Mouse (Mus musculus) brown adipose tissue, adult 24 weeks (tissue): ENCODE results near the gene Olfr303. TPM values are rescaled to one million over a fixed set of nuclear protein-coding genes. Genes with fewer than 3 reads are reported as not detected.
"Not testable (repeated sequence)": the region's sequence is repeated elsewhere in the genome, so short reads cannot be mapped to it uniquely, and the experiment has no call there.

ENCODE experiments used
- H3K27ac ChIP-seq: fragments of 200-500 bp; replicated peaks from 2 replicates; pipeline ENCODE4 v1.5.1; 2012; ENCODE audit warnings: low read depth, mild to moderate bottlenecking, low read length
- H3K4me1 ChIP-seq: fragments of 200-500 bp; 2 replicates; pipeline ENCODE4 v1.6.1; 2012; ENCODE audit warnings: low read length, mixed read lengths; ENCODE audit not compliant: control insufficient read depth, insufficient read depth, insufficient read length
- H3K4me3 ChIP-seq: fragments of 200-500 bp; 2 replicates; pipeline ENCODE4 v1.5.1; 2012; ENCODE audit warnings: low read depth, mild to moderate bottlenecking, low read length, moderate library complexity; ENCODE audit not compliant: insufficient read depth
- polyA plus RNA-seq: library from polyadenylated mRNA; stranded (reverse); fragments of >200 nt; gene quantifications from 2 replicates; pipeline ENCODE4 v1.2.4, GENCODE M21; 2012; ENCODE audit not compliant: missing spikeins, insufficient read depth, insufficient read length

Gene Olfr303
- polyA plus RNA-seq: not detected in 2 replicates

DNA sequence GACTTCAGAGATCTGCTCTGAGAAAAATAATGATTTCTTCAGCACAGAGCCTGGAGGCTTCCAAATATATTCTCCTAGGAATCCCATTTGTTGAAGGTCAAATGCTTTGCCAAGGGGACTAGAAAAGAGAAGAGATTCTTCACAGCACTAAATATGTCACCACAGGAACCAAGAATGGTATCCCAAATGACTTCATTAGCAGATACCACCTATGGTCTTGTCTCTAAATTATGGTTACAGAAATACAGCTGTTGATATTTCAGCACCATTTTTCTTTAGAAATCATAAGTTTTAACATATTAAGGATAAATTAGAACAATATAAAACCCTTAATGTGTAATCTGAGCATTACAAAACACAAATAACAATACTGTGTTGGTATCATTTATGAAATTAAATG, at the start of gene Olfr303:
Gene Olfr303 (minus strand): TSS at position 101 of the 400 bp plus-strand sequence.
- no peaks in the 10 kb centered on the region for H3K4me1 ChIP-seq
- no peak within 1 kb of the TSS for H3K4me3 ChIP-seq
- no peak within 1 kb of the TSS for H3K27ac ChIP-seq

DNA sequence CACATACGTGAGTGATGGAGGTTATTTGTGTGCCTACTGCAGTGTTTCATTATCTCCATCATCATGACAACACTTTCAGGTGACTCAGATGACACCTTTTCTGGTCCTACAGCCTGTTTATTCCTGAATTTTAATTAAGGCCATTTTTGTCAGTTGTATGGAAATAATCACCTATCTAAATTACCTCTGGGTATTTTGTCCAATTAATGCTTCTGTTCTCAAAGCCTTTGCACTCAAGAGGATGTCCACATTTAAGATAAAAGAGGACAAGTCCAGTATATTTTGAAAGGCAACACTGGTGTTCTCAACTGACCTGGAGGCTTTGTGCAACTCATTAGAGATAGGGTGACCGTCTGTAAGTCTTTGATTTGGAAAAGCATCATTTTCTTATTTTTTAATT, 6.0 kb upstream of the Olfr303 start, which contains the start of gene Olfr301:
Gene Olfr301 (plus strand): TSS at position 301 of the 400 bp plus-strand sequence.
- no peaks in the 10 kb centered on the region for H3K4me1 ChIP-seq
- H3K4me3 ChIP-seq: no peak within 1 kb of the TSS
- no peak within 1 kb of the TSS for H3K27ac ChIP-seq

DNA sequence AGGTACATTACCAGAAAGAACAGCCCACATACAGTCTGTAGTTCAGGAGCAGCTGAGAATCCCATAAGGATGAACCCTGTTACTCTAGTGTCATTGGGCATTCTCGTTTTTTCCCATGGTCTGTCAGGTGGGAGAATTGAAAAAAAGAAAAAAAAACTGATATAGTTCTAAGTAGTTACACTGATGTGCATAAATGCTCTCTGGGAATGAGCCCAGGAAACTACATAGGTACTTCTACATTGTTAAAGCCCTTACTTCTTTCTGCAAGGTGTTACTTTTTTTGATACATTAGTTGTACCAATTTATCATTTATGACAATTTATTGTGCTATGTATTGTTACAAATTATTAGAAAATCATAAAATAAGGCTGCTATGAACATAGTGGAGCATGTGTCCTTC, 11.0 kb downstream of the Olfr303 start, which contains the start of gene Olfr304:
Gene Olfr304 (minus strand): TSS at position 101 of the 400 bp plus-strand sequence.
- H3K27ac ChIP-seq: no peak within 1 kb of the TSS
- H3K4me1 ChIP-seq: no peaks in the 10 kb centered on the region
- H3K4me3 ChIP-seq: no peak within 1 kb of the TSS

DNA sequence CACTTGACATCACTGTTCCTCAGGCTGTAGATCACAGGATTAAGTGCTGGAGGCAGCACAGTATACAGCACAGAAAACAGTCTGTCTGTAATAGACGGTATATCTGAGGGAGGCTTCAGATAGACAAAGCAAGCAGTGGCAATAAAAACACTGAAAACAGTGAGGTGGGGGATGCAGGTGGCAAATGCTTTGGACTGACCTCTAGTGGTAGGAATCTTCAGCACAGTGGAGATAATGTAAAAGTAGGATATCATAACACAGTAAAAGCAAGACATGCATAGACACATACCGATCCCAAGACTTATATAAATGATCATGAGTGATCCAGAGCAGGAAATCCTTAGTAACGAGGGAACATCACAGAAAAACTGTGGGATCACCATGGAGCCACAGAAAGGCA, 11.8 kb downstream of the Olfr303 start:
- Histone ChIP-seq H3K4me1 (no peaks in the 10 kb centered on the region), H3K27ac (no peak overlapping the region), H3K4me3 (no peak overlapping the region)

DNA sequence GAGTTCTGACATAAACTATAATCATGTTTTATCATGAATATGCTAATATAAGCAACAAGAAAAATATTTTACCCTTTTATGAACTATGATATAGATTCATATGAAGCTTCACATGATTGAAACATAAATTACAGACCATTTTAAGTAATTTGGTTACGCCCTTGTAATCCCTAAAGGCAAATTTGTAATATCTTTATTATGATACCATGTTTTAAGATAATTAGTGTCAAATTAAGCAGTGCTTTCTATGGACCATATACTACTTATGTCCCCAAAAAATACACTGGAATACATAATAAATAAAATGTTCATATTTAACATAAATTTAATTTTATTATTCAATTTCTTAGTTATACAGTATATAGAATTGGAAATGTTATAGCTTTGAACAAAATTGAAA, 30.8 kb downstream of the Olfr303 start, which contains the start of gene Olfr305:
Gene Olfr305 (minus strand): TSS at position 101 of the 400 bp plus-strand sequence.
- no peak within 1 kb of the TSS for H3K4me3 ChIP-seq
- H3K4me1 ChIP-seq: no peaks in the 10 kb centered on the region
- no peak within 1 kb of the TSS for H3K27ac ChIP-seq

DNA sequence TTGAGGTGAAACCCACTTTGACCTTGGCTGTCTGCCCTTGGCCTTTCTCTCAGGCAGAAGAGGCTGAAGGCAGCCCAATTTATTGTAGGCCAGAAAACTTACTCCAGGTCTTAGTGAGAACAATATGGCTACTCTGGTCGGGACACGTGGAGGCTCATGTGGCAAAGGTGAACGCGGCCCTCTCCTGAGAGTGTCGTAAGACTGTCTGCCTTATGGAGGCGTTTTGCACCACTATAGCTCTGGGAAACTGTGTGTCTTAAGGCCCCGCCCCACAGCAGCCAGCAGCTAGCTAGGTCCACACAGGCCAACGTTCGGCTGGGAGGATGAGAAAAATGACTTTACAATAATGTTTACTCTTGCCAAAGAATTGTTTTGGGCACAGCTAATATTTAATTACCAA, 51.3 kb downstream of the Olfr303 start:
- H3K27ac ChIP-seq, H3K4me1 ChIP-seq: not testable (repeated sequence)

DNA sequence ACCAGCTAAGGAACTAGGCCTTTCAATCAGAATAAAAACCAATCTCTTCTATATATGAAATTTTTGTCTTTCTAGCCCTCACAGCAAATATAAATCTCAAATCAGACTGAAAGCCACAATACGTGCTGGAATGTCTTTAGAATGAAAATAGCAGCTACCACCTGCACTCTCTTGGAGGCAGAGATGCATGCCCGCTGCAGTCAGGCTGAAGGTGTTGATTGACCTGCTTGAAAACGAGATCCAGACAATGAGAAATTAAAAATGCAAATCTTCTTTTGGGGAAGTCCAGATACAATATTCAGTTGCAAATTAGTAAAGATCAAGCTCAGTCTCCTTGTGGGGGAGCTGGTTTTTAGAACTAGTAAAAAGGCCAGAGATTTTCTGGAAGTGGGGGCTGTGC, 53.3 kb downstream of the Olfr303 start:
- H3K4me3 ChIP-seq: no peak overlapping the region
- H3K27ac ChIP-seq: no peak overlapping the region
- no peaks in the 10 kb centered on the region for H3K4me1 ChIP-seq

More for the DNA sequence above, 51.3 kb downstream of the Olfr303 start:
- not testable (repeated sequence) for H3K4me3 ChIP-seq

DNA sequence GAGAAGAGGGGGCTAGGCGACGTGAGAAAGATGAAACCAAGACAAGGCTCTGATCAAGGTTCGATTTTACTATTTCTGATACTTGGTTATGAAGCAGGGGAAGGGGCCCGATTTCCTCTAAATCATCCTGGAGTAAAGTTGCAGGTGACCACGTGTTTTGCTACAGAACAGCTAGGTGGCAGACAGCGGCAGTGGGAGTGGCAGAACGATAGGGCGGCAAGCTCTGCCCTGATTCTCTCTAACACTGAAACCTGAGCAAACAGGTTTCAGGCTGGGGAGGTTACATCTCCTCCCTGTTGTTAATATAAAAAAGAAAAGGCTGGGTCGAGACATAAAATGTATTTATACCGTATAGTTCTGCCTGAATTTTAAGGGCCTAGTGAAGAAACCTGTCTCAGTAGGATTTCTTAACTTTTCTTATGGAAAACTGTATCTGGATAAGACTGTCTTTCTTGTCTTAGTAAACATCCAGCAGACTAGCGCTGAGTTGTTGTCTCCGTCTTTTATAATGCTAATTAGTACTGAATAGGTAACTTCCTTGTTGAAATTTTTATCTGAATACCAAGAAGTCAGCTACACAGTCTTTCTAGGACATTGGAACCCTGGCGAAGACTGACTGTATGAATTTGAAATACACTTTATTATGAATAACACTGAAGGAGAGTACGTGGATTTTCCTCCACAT, 54.6 kb downstream of the Olfr303 start:
- no peak overlapping the region for H3K4me3 ChIP-seq
- H3K4me1 ChIP-seq: no peaks in the 10 kb centered on the region
- H3K27ac ChIP-seq: no peak overlapping the region

Other genes starting within 250 kb of the Olfr303 start
- not detected in 2 replicates for gene Vmn2r75, start 226.0 kb downstream of the Olfr303 start, polyA plus RNA-seq
- 0.08 TPM in 2 replicates for gene Vmn2r76, start 151.5 kb downstream of the Olfr303 start, polyA plus RNA-seq
- gene Olfr310, start 120.6 kb downstream of the Olfr303 start, polyA plus RNA-seq: not detected in 2 replicates
- not detected in 2 replicates for gene Olfr309, start 84.1 kb downstream of the Olfr303 start, polyA plus RNA-seq
- gene Olfr308, start 72.2 kb downstream of the Olfr303 start, polyA plus RNA-seq: not detected in 2 replicates
- not detected in 2 replicates for gene Olfr307, start 60.2 kb downstream of the Olfr303 start, polyA plus RNA-seq
- gene Olfr305, start 30.9 kb downstream of the Olfr303 start, polyA plus RNA-seq: not detected in 2 replicates
- not detected in 2 replicates for gene Olfr304, start 11.1 kb downstream of the Olfr303 start, polyA plus RNA-seq
- gene Olfr301, start 6.1 kb upstream of the Olfr303 start, polyA plus RNA-seq: not detected in 2 replicates
- gene Olfr299, start 62.1 kb upstream of the Olfr303 start, polyA plus RNA-seq: not detected in 2 replicates
- not detected in 2 replicates for gene Olfr298, start 94.7 kb upstream of the Olfr303 start, polyA plus RNA-seq
- gene Olfr297, start 122.2 kb upstream of the Olfr303 start, polyA plus RNA-seq: not detected in 2 replicates
- gene Olfr295, start 186.1 kb upstream of the Olfr303 start, polyA plus RNA-seq: not detected in 2 replicates
- gene Olfr294, start 218.9 kb upstream of the Olfr303 start, polyA plus RNA-seq: not detected in 2 replicates